Mouse (Mus musculus) small intestine, adult 2 months (tissue): ENCODE data around the gene Mbtps1.

Experiments
- CTCF ChIP-seq: fragments of 200-500 bp; IDR thresholded peaks from 2 replicates; pipeline ENCODE4 v1.5.1; 2012; ENCODE audit warnings: low read depth, mild to moderate bottlenecking, control low read depth, inconsistent platforms, low read length, moderate library complexity, mixed read lengths; ENCODE audit not compliant: insufficient replicate concordance, insufficient read length; ENCODE audit errors: extremely low read depth
- POLR2A ChIP-seq: fragments of 200-500 bp; IDR thresholded peaks from 2 replicates; pipeline ENCODE4 v1.6.1; 2012; ENCODE audit warnings: low read depth, mild to moderate bottlenecking, control low read depth, inconsistent platforms, low read length, moderate library complexity

DNA sequence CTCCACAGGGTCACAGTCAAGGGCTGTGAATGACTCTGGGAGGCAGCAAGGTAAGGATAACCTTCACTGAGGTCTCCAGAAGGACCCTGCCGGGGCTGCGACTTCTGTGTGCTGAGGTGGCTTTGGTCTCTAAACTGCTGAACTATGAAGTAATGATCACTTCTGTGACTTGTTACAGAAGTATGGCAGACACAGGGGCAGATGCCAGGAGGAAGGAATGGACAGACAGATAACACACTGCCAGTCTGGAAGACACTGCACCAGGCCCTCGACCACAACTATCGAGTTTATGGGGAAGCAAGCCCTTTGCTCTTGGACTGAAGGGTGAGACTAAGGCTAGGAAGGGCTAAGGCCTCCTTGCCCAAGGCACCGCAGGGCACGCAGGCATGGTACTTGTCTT lies 12.6 kb upstream of the Mbtps1 start:
- TF ChIP-seq POLR2A: no peak
- TF ChIP-seq CTCF: no peak
